Mouse (Mus musculus): ENCODE data around the gene Fgfr2. TPM values are rescaled to one million over a fixed set of nuclear protein-coding genes. Genes with fewer than 3 reads are reported as not detected.
"Not testable (repeated sequence)": the region's sequence is repeated elsewhere in the genome, so short reads cannot be mapped to it uniquely, and the experiment has no call there.

Gene Fgfr2
- total and polyA plus RNA-seq, 3 experiments = 47.1 to 245 (median 178) TPM

GRCm38 (mm10) chr7:131432244-131432643 is 1690.9 kb downstream of the Fgfr2 start:
- peak; percentile 22 for DNase-seq

- DNase-seq = peak; percentile 61
These were observed 1695.8 kb downstream of the Fgfr2 start for GRCm38 (mm10) chr7:131427331-131427730.

GRCm38 (mm10) chr7:131424912-131425311 is 1698.2 kb downstream of the Fgfr2 start:
- no peak for DNase-seq

- DNase-seq = no peak
These were observed 1705.5 kb downstream of the Fgfr2 start for GRCm38 (mm10) chr7:131417605-131418004.

- DNase-seq = not testable (repeated sequence)
These were observed 1706.4 kb downstream of the Fgfr2 start for GRCm38 (mm10) chr7:131416742-131417141.

GRCm38 (mm10) chr7:131411941-131412270 is 1711.2 kb downstream of the Fgfr2 start:
- no peak for DNase-seq

GRCm38 (mm10) chr7:131411221-131411940 is 1711.8 kb downstream of the Fgfr2 start:
- DNase-seq = peak; percentile 51

- DNase-seq = peak; percentile 100
These were observed 1712.6 kb downstream of the Fgfr2 start, which contains the start of the genes Ikzf5 and Acadsb for GRCm38 (mm10) chr7:131410416-131411058. Gene Ikzf5, minus strand, starts transcription at chr7:131410521. Gene Acadsb, plus strand, starts transcription at chr7:131410601.

- DNase-seq = no peak
These were observed 1713.2 kb downstream of the Fgfr2 start for GRCm38 (mm10) chr7:131409988-131410385.

GRCm38 (mm10) chr7:131409321-131409987 is 1713.7 kb downstream of the Fgfr2 start:
- DNase-seq = no peak

- DNase-seq = not testable (repeated sequence)
These were observed 1731.4 kb downstream of the Fgfr2 start for GRCm38 (mm10) chr7:131391761-131392160.

GRCm38 (mm10) chr7:131371880-131372651 is 1751.1 kb downstream of the Fgfr2 start:
- DNase-seq = no peak

GRCm38 (mm10) chr7:131371470-131371860 is 1751.7 kb downstream of the Fgfr2 start:
- no peak for DNase-seq

- DNase-seq = peak; percentile 94
These were observed 1752.3 kb downstream of the Fgfr2 start, which contains the start of gene Pstk for GRCm38 (mm10) chr7:131370648-131371469. Gene Pstk, plus strand, starts transcription at chr7:131371141.

- DNase-seq = no peak
These were observed 1759.0 kb downstream of the Fgfr2 start for GRCm38 (mm10) chr7:131364131-131364530.

- DNase-seq = peak; percentile 96
These were observed 1760.4 kb downstream of the Fgfr2 start, which contains the start of gene 2310057M21Rik for GRCm38 (mm10) chr7:131362615-131363300. Gene 2310057M21Rik, minus strand, starts transcription at chr7:131362759.

GRCm38 (mm10) chr7:131362269-131362614 is 1760.9 kb downstream of the Fgfr2 start:
- no peak for DNase-seq

GRCm38 (mm10) chr7:131356105-131356504 is 1767.0 kb downstream of the Fgfr2 start:
- no peak for DNase-seq

GRCm38 (mm10) chr7:131345856-131346541 is 1777.2 kb downstream of the Fgfr2 start:
- DNase-seq = no peak

- DNase-seq = no peak
These were observed 1785.6 kb downstream of the Fgfr2 start for GRCm38 (mm10) chr7:131337502-131338068.

Data from adrenal gland, adult 2 months (tissue).